Mouse (Mus musculus) midbrain, postnatal 0 days (tissue): ENCODE results near the gene Fam81a. TPM values are rescaled to one million over a fixed set of nuclear protein-coding genes. Genes with fewer than 3 reads are reported as not detected.

ENCODE experiments used
- ATAC-seq: fragments of 200-750 bp; cut with Nextera tagmentation; 2 replicates; pipeline ENCODE4 v1.8.0; 2017; ENCODE audit warnings: moderate number of reproducible peaks, mild to moderate bottlenecking, moderate TSS enrichment, moderate library complexity; ENCODE audit not compliant: low FRiP score
- DNase-seq: peaks from one replicate; pipeline ENCODE4 v3.0.0-alpha.2; 2015; ENCODE audit warnings: low spot score
- H3K27ac ChIP-seq: fragments of 300-500 bp; sonication (generic); 2 replicates; pipeline ENCODE4 v1.5.1; 2014; ENCODE audit warnings: low read depth, mild to moderate bottlenecking, low read length, mixed read lengths
- H3K27me3 ChIP-seq: fragments of 300-500 bp; sonication (generic); 2 replicates; pipeline ENCODE4 v1.6.1; 2014; ENCODE audit warnings: low read length, control low read depth, mixed read lengths; ENCODE audit not compliant: insufficient read depth
- H3K36me3 ChIP-seq: fragments of 300-500 bp; sonication (generic); 2 replicates; pipeline ENCODE4 v1.6.1; 2014; ENCODE audit warnings: low read length, control low read depth, mixed read lengths; ENCODE audit not compliant: insufficient read depth
- H3K4me1 ChIP-seq: fragments of 300-500 bp; sonication (generic); 2 replicates; pipeline ENCODE4 v1.6.1; 2014; ENCODE audit warnings: mild to moderate bottlenecking, control low read depth, antibody characterized with exemption, low read length, mixed read lengths; ENCODE audit not compliant: insufficient read depth
- H3K4me2 ChIP-seq: fragments of 300-500 bp; sonication (generic); 2 replicates; pipeline ENCODE4 v1.6.1; 2014; ENCODE audit warnings: low read depth, mild to moderate bottlenecking, low read length, mixed read lengths; ENCODE audit not compliant: poor library complexity, severe bottlenecking
- H3K4me3 ChIP-seq: fragments of 300-500 bp; sonication (generic); 2 replicates; pipeline ENCODE4 v1.5.1; 2014; ENCODE audit warnings: low read depth, mild to moderate bottlenecking, low read length, moderate library complexity
- H3K9ac ChIP-seq: fragments of 300-500 bp; sonication (generic); replicated peaks from 2 replicates; pipeline ENCODE4 v1.6.1; 2014; ENCODE audit warnings: mild to moderate bottlenecking, low read length, moderate library complexity, mixed read lengths; ENCODE audit not compliant: poor library complexity, severe bottlenecking
- H3K9me3 ChIP-seq: fragments of 300-500 bp; sonication (generic); 2 replicates; pipeline ENCODE4 v1.6.1; 2016; ENCODE audit warnings: low read length, control low read depth
- CTCF ChIP-seq: IDR thresholded peaks from 2 replicates; pipeline ENCODE4 v1.5.1; 2016; ENCODE audit warnings: antibody characterized with exemption, mild to moderate bottlenecking
- WGBS: fragments of 180-500 bp; shearing (Covaris S2); extraction: QIAGEN DNeasy Blood & Tissue Kit; methylation state at CpG from one replicate; pipeline ENCODE4 v1.1.7; 2014; 5-methylcytosine and 5-hydroxymethylcytosine counted together
- polyA plus RNA-seq: library from polyadenylated mRNA; unstranded; fragments of >200 nt; fragmentation: Nextera tagmentation; extraction: Ambion mirVana; gene quantifications from 2 replicates; pipeline ENCODE4 v1.2.1, GENCODE M21; 2015
- total RNA-seq: library from RNA; depleted of rRNA; stranded (reverse); fragments of >200 nt; gene quantifications from 2 replicates; pipeline ENCODE4 v1.2.3, GENCODE M21; 2014

Gene Fam81a
- total and polyA plus RNA-seq, 2 experiments from 2014 or later: 10.7 to 11.8 TPM

DNA sequence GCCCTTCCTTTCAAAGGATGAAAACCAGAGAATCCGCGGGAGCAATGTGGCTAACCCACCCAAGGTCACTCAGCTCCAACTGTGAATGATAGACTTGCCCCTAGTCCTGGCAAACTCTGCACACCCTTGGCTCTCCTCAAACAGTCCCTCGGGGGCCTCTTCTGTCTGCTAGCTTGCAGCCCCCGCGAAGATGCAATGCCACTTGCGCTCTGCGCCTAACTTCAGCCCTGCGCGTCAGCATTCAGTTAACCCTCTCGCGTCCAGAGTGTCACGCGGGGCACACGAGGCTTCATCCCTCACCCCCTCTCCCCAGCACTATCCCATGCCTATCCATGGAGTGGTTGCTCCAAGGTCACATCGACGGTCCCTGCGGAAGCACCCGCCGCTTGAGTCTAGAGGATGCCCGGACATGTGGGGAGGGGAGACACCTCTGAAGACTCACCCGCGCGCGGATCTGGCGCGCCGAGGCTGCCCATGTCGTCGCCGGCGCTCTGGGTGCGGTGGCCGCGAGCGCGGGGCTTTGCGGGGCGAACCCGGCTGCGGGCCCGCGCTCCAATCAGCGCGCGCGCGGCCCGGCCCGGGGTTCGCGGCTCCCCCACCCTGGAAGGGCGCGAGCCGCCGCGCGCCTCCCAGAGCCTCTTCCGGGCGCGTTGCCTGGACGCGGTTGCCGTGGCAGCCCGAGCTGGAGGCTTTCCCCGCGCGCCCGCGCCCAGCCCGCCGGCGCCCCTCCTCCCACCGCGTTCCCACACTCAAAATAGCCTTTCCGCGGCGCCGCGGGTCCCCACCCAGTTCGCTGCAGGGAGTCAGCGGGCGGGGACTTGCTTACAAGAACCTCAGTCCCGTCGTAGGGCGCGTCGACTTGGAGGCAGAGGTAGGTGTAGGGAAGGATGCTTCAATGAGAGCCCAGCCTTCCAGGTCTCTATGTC is 1.2 kb downstream of the Fam81a start:
- peak; percentile 78 for DNase-seq
- Histone ChIP-seq H3K4me1 (no peaks in the 10 kb centered on the region), H3K36me3 (no peaks in the 10 kb centered on the region), H3K9ac (peak overlapping the region; percentile 54), H3K27ac (peak overlapping the region; percentile 52), H3K4me2 (peak overlapping the region; percentile 88), H3K9me3 (no peaks in the 10 kb centered on the region), H3K4me3 (peak overlapping the region; percentile 60), H3K27me3 (no peaks in the 10 kb centered on the region)
- no peak for TF ChIP-seq CTCF
- under 1% methylated on average over 55 of the region's 87 CpGs for WGBS
- ATAC-seq: peak; percentile 87

DNA sequence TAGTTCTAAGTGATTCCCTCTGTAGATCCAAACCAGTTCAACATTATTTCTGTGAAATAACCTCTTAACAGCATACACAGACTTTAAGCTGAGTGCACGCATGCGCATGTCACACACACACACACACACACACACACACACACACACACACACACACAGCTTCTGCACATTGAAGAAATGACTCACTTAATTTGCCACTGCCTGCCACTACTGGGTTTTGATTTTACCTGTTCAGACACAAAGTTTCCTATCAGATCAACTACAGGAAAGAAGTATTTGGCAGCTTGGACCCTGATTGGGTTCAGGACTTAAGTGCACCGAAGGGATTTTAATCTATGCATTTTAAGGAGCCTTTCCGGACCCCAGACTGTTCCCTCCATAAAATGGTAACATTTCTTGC is 2.0 kb downstream of the Fam81a start:
- Histone ChIP-seq H3K27ac (peak overlapping the region; percentile 52), H3K27me3 (no peaks in the 10 kb centered on the region), H3K4me2 (peak overlapping the region; percentile 88), H3K4me3 (peak overlapping the region; percentile 60), H3K9me3 (no peaks in the 10 kb centered on the region), H3K4me1 (no peaks in the 10 kb centered on the region), H3K9ac (0 out of 2 replicates have a peak overlapping the region, but pooled peaks have one; percentile 54), H3K36me3 (no peaks in the 10 kb centered on the region)
- no peak for ATAC-seq
- WGBS: 42% methylated on average over 4 of the region's 4 CpGs
- no peak for DNase-seq
- TF ChIP-seq CTCF: no peak

DNA sequence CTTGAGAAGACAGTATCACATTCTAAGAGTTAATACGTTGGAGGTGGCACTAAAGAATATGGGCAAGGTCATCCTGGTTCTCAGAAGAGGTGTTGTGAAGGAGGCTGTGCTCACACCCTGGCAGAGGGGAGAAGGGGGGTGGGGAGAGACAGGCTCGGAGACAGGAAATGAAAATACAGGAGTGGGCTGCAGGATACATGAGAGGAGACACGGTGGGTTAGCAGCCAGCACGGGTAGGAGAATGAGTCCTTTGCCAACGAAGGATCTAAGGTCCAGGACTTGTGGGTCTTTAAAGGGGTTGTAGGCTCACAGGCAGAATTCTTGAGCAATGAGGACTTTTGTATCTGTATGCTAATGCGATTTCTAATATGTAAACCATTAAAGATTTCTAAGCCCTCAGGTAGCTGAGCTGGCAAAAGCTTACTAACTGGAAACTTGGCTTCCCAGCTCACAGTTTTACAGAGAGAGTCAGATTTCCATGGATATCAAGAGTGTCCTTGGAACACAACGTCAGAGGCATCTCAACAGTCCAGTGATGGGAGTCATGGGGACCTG is 3.0 kb downstream of the Fam81a start:
- no peak overlapping the region for H3K9ac ChIP-seq
- 58% methylated on average over 7 of the region's 7 CpGs for WGBS
- H3K27ac ChIP-seq: no peak overlapping the region
- no peaks in the 10 kb centered on the region for H3K4me1 ChIP-seq
- TF ChIP-seq CTCF: no peak
- H3K27me3 ChIP-seq: no peaks in the 10 kb centered on the region
- ATAC-seq (no peak), DNase-seq (no peak)
- H3K4me3 ChIP-seq: no peak overlapping the region
- H3K36me3 ChIP-seq: no peaks in the 10 kb centered on the region
- H3K9me3 ChIP-seq: no peaks in the 10 kb centered on the region
- H3K4me2 ChIP-seq: no peak overlapping the region

DNA sequence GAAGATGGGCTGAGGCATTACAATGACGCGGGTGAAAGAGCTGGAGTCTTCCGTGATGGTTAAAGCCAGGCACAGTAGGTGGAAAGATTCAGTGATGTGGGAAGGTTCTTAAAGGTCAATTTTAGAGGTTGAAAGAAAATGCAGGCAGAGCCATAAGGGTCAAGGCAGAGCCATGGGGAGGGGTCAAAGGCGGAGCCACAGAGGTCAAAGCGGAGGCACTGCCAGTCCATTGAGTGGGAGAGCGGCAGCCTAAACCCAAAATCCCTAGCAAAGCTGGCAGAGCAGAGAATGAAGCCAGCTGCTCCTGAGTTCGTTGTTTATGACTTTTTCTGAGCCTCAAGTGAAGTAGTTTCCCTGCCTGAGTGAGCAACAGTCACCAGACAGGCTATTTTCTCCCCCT is 3.8 kb downstream of the Fam81a start:
- Histone ChIP-seq H3K27me3 (no peaks in the 10 kb centered on the region), H3K4me3 (no peak overlapping the region), H3K27ac (no peak overlapping the region), H3K9ac (no peak overlapping the region), H3K4me2 (no peak overlapping the region), H3K9me3 (no peaks in the 10 kb centered on the region), H3K36me3 (no peaks in the 10 kb centered on the region), H3K4me1 (no peaks in the 10 kb centered on the region)
- WGBS: 48% methylated on average over 7 of the region's 7 CpGs
- DNase-seq (no peak), ATAC-seq (no peak)
- no peak for TF ChIP-seq CTCF

DNA sequence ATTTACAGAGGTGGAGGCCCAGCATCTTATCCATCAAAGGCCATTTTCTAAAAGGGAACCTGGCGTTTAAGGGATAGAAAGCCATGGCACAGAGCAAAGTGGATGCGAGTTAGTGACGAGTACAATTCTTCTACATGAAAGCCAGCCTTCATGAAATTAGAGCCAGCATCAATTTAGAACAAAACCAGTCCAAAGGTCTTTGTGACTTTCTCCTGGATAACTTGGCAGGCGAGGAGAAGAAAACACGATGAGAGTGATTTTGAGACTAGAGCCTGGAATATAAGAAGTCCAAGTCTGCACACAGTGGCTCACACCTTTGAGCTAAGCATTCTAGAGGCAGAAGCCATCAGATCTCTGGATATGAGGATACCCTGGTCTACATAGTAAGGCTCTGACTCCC is 4.4 kb downstream of the Fam81a start:
- no peak overlapping the region for H3K4me2 ChIP-seq
- no peak overlapping the region for H3K4me3 ChIP-seq
- H3K36me3 ChIP-seq: no peaks in the 10 kb centered on the region
- H3K27ac ChIP-seq: no peak overlapping the region
- DNase-seq: no peak
- H3K27me3 ChIP-seq: no peaks in the 10 kb centered on the region
- H3K9me3 ChIP-seq: no peaks in the 10 kb centered on the region
- H3K4me1 ChIP-seq: no peaks in the 10 kb centered on the region
- no peak for ATAC-seq
- no peak for TF ChIP-seq CTCF
- no peak overlapping the region for H3K9ac ChIP-seq
- 74% methylated on average over 5 of the region's 5 CpGs for WGBS

DNA sequence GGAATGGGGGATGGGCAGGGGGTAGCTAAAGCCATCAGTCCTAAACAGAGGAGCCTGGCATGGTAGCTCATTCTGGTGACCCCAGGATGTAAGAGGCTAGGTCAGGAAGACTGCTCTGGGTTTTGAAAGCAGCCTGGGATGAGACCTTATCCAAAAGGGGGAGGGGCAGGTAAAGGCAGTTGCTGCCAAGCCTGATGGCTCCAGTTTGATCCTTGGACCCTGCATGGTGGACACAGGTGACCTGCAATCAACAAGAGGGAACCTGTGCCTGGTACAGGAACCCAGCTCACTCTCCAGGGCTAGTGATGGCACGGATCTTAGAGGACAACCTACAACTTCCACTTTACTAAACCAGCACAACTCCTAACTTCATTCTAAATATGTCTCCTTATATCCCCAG is 7.2 kb downstream of the Fam81a start:
- Histone ChIP-seq H3K9me3 (no peaks in the 10 kb centered on the region), H3K27ac (no peak overlapping the region), H3K9ac (no peak overlapping the region), H3K4me3 (no peak overlapping the region), H3K36me3 (no peaks in the 10 kb centered on the region), H3K4me2 (no peak overlapping the region), H3K27me3 (no peaks in the 10 kb centered on the region), H3K4me1 (no peaks in the 10 kb centered on the region)
- WGBS: 86% methylated on average over 1 of the region's 1 CpGs
- ATAC-seq (no peak), DNase-seq (no peak)
- TF ChIP-seq CTCF: no peak
